Mouse (Mus musculus) G1E (cell line): ENCODE data around the gene Oscp1.

ENCODE experiments used
- CTCF ChIP-seq: IDR thresholded peaks from 2 replicates; pipeline ENCODE4 v1.5.1; 2012; ENCODE audit warnings: low read depth, low read length, inconsistent platforms, mixed read lengths
- GATA1 ChIP-seq: IDR thresholded peaks from 2 replicates; pipeline ENCODE4 v1.6.1; 2012; ENCODE audit warnings: borderline replicate concordance, low read length, inconsistent platforms, mixed read lengths
- GATA2 ChIP-seq: IDR thresholded peaks from 2 replicates; pipeline ENCODE4 v1.6.1; 2012; ENCODE audit warnings: low read depth, low read length, inconsistent platforms, borderline replicate concordance
- POLR2AphosphoS5 ChIP-seq: IDR thresholded peaks from 2 replicates; pipeline ENCODE4 v1.6.1; 2012; ENCODE audit warnings: low read depth, low read length, inconsistent platforms; ENCODE audit not compliant: insufficient replicate concordance
- TAL1 ChIP-seq: conservative IDR thresholded peaks from 2 replicates; pipeline ENCODE4 v1.6.1; 2012; ENCODE audit warnings: low read depth, low read length, inconsistent platforms, mixed read lengths

GRCm38 (mm10) chr4:126102061-126102841, 43.9 kb downstream of the Oscp1 start:
- TF ChIP-seq CTCF (no peak), TAL1 (no peak), GATA1 (no peak), GATA2 (no peak), POLR2AphosphoS5 (no peak)
